Mouse (Mus musculus): ENCODE data around the gene Fgfr2. TPM values are rescaled to one million over a fixed set of nuclear protein-coding genes. Genes with fewer than 3 reads are reported as not detected.
A peak's percentile ranks its signal among the peaks of the same experiment; 100 is the strongest.
"Not testable (repeated sequence)": the region's sequence is repeated elsewhere in the genome, so short reads cannot be mapped to it uniquely, and the experiment has no call there.

Fgfr2 gene
- polyA plus RNA-seq, 1 experiment from 2014 or later = 11.2 TPM

DNA sequence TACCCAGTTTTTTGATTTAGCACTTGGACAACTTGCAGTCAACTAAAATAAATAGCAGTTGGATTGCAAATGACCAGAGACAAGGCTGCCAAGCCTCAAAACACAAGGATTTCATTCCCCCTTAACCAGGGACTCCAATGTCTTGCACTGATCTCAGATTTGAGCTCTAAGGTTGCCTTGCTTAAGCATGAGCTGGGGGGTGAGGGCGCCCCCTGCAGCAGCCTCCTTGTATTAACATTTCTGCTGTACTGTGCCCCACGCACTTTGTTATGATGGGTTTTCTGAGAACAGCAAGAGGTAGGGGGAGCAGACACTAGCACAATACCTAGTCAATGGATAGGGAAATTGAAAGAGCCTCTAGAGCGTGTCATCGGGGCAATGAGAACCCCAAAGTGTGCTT lies 615.8 kb downstream of the Fgfr2 start:
- DNase-seq (peak; percentile 42), ATAC-seq (no peak)
- TF ChIP-seq CTCF (IDR thresholded peaks at IDR 0.05; ENCODE audit: low read depth) = peak; percentile 67
- TF ChIP-seq EP300 (IDR thresholded peaks at IDR 0.05; ENCODE audit: low read depth) = no peak
- Histone ChIP-seq H3K27me3 (ENCODE audit: insufficient read depth, low read length) (no peaks in the 10 kb centered on the region), H3K4me1 (ENCODE audit: insufficient read depth) (no peaks in the 10 kb centered on the region), H3K4me3 (ENCODE audit: low read depth, low read length) (no peak overlapping the region), H3K4me2 (ENCODE audit: low read depth, low read length) (no peak overlapping the region), H3K27ac (ENCODE audit: low read depth) (no peak overlapping the region), H3K9ac (replicated peaks) (no peak overlapping the region), H3K9me3 (ENCODE audit: low read length) (no peaks in the 10 kb centered on the region), H3K36me3 (replicated peaks; ENCODE audit: insufficient read depth, low read length) (no peaks in the 10 kb centered on the region)
- WGBS (ENCODE audit: insufficient replicate concordance) = 43% methylated on average over 4 of the region's 4 CpGs

DNA sequence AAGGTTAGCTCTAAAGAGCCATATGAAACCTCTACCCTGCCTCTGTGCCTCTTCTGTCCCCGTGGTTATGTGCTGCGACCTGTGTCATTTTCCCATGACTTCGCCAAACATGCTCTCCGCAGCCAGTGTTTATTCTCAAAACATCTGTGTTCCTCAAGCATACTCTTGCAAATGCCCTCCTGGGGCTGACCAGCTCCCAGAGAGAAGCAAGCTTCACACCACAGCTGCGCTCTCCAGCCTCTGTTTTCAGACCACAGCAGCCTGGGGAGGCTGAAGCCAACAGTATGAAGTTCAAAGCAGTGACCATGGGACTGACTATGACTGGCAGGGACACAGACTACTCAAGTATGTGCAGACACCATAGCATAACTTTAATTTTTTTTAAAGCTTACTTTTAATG lies 616.9 kb downstream of the Fgfr2 start:
- no peaks in the 10 kb centered on the region for H3K27me3 ChIP-seq (ENCODE audit: insufficient read depth, low read length)
- H3K9ac ChIP-seq (replicated peaks) = no peak overlapping the region
- 54% methylated on average over 5 of the region's 5 CpGs for WGBS (ENCODE audit: insufficient replicate concordance)

GRCm38 (mm10) chr7:132502445-132502844 lies 620.7 kb downstream of the Fgfr2 start:
- ATAC-seq; H3K27me3 ChIP-seq (ENCODE audit: insufficient read depth, low read length); H3K36me3 ChIP-seq (replicated peaks; ENCODE audit: insufficient read depth, low read length); H3K4me2 ChIP-seq (ENCODE audit: low read depth, low read length); H3K4me1 ChIP-seq (ENCODE audit: insufficient read depth); H3K9me3 ChIP-seq (ENCODE audit: low read length); H3K4me3 ChIP-seq (ENCODE audit: low read depth, low read length); H3K27ac ChIP-seq (ENCODE audit: low read depth); H3K9ac ChIP-seq (replicated peaks); DNase-seq: not testable (repeated sequence)

More for the DNA sequence above, 616.9 kb downstream of the Fgfr2 start:
- no peak overlapping the region for H3K27ac ChIP-seq (ENCODE audit: low read depth)
- ATAC-seq (no peak), DNase-seq (no peak)
- H3K4me1 ChIP-seq (ENCODE audit: insufficient read depth) = no peaks in the 10 kb centered on the region
- TF ChIP-seq CTCF (IDR thresholded peaks at IDR 0.05; ENCODE audit: low read depth) = no peak
- H3K4me3 ChIP-seq (ENCODE audit: low read depth, low read length) = no peak overlapping the region
- H3K36me3 ChIP-seq (replicated peaks; ENCODE audit: insufficient read depth, low read length) = no peaks in the 10 kb centered on the region
- H3K9me3 ChIP-seq (ENCODE audit: low read length) = no peaks in the 10 kb centered on the region
- H3K4me2 ChIP-seq (ENCODE audit: low read depth, low read length) = no peak overlapping the region

DNA sequence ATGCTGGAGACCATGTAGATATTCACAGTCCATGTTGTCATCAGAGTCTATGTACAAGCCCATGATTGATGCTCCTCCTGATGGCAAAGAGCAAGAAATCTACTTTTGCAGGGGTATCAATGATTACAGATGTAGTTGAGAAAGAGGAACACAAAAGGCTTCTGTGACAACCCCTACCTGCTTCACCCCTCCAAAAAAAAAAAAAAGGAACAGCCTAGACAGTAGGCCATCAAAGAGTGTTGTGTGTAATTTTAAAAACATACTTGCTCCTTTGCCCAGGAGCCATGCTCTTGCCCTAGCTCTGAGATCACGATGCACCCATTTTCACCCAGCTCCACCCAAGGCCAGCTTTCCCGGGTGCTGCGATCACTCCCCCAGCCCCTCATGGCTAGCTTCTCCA lies 626.0 kb downstream of the Fgfr2 start:
- H3K4me3 ChIP-seq (ENCODE audit: low read depth, low read length) = no peak overlapping the region
- H3K27ac ChIP-seq (ENCODE audit: low read depth) = no peak overlapping the region
- H3K36me3 ChIP-seq (replicated peaks; ENCODE audit: insufficient read depth, low read length) = no peaks in the 10 kb centered on the region
- H3K9me3 ChIP-seq (ENCODE audit: low read length) = no peaks in the 10 kb centered on the region
- TF ChIP-seq CTCF (IDR thresholded peaks at IDR 0.05; ENCODE audit: low read depth) (no peak), EP300 (IDR thresholded peaks at IDR 0.05; ENCODE audit: low read depth) (no peak)
- no peak overlapping the region for H3K4me2 ChIP-seq (ENCODE audit: low read depth, low read length)
- 0 out of 2 replicates have a peak, but pooled peaks cover 6% of the 10 kb centered on the region for H3K27me3 ChIP-seq (ENCODE audit: insufficient read depth, low read length)
- DNase-seq (no peak), ATAC-seq (no peak)
- WGBS (ENCODE audit: insufficient replicate concordance) = 79% methylated on average over 3 of the region's 3 CpGs
- H3K9ac ChIP-seq (replicated peaks) = no peak overlapping the region
- H3K4me1 ChIP-seq (ENCODE audit: insufficient read depth) = peaks cover 19% of the 10 kb centered on the region

DNA sequence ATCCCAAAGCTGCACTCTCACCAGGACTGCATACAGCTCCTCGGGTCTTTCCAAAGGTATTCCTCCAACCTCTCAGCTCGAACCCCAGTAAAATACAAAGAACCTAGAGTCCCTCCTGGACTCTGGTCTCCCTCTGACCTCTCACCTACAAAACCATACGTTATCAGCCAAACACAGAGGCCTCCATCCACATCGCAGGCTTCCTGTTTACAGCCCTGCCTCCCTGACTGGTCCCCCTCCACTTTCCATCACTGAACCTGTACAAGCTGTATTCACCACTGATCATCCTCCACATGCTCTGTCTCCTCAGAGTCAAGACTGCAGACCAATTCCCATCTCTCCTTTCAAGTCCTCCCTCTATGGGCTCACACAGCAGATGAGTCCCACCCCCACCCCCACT lies 628.9 kb downstream of the Fgfr2 start:
- no peak for DNase-seq

GRCm38 (mm10) chr7:132493632-132494031 lies 629.5 kb downstream of the Fgfr2 start:
- H3K4me3 ChIP-seq (ENCODE audit: low read depth, low read length) = no peak overlapping the region

More for the DNA sequence above, 628.9 kb downstream of the Fgfr2 start:
- Histone ChIP-seq H3K4me2 (ENCODE audit: low read depth, low read length) (peak overlapping the region; percentile 24; the same call in 1 of the 2 replicates), H3K27me3 (ENCODE audit: insufficient read depth, low read length) (0 out of 2 replicates have a peak, but pooled peaks cover 4% of the 10 kb centered on the region), H3K27ac (ENCODE audit: low read depth) (no peak overlapping the region), H3K9me3 (ENCODE audit: low read length) (no peaks in the 10 kb centered on the region), H3K36me3 (replicated peaks; ENCODE audit: insufficient read depth, low read length) (no peaks in the 10 kb centered on the region), H3K4me1 (ENCODE audit: insufficient read depth) (peaks cover 19% of the 10 kb centered on the region), H3K9ac (replicated peaks) (no peak overlapping the region), H3K4me3 (ENCODE audit: low read depth, low read length) (no peak overlapping the region)
- 13% methylated on average over 4 of the region's 4 CpGs for WGBS (ENCODE audit: insufficient replicate concordance)
- ATAC-seq = peak; percentile 81
- TF ChIP-seq CTCF (IDR thresholded peaks at IDR 0.05; ENCODE audit: low read depth) (no peak), EP300 (IDR thresholded peaks at IDR 0.05; ENCODE audit: low read depth) (peak; percentile 59)

DNA sequence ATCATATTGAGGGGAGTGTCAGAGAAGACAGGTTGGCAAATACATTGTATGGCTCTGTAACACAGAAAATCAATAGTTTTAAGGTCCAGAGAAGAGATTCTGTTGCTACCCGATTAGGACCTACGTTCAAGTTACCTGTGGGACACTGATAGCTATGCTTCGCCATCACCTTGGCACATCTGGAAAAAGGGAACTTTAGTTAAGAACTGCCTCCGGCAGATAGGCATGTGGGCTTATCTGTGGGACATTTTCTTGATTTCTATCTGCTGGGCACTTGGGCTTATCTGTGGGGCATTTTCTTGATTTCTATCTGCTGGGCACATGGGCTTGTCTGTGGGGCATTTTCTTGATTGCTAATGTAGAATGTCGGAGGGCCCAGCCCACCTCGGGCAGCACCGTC lies 631.2 kb downstream of the Fgfr2 start:
- DNase-seq (no peak), ATAC-seq (no peak)
- H3K4me3 ChIP-seq (ENCODE audit: low read depth, low read length) = no peak overlapping the region
- no peak for TF ChIP-seq CTCF (IDR thresholded peaks at IDR 0.05; ENCODE audit: low read depth)
- peak; percentile 84 for TF ChIP-seq EP300 (IDR thresholded peaks at IDR 0.05; ENCODE audit: low read depth)
- no peak overlapping the region for H3K4me2 ChIP-seq (ENCODE audit: low read depth, low read length)
- peaks cover 19% of the 10 kb centered on the region for H3K4me1 ChIP-seq (ENCODE audit: insufficient read depth)
- no peak overlapping the region for H3K27ac ChIP-seq (ENCODE audit: low read depth)
- no peaks in the 10 kb centered on the region for H3K36me3 ChIP-seq (replicated peaks; ENCODE audit: insufficient read depth, low read length)
- WGBS (ENCODE audit: insufficient replicate concordance) = 66% methylated on average over 7 of the region's 7 CpGs
- H3K9ac ChIP-seq (replicated peaks) = no peak overlapping the region
- H3K27me3 ChIP-seq (ENCODE audit: insufficient read depth, low read length) = no peaks in the 10 kb centered on the region
- no peaks in the 10 kb centered on the region for H3K9me3 ChIP-seq (ENCODE audit: low read length)

More at GRCm38 (mm10) chr7:132493632-132494031, 629.5 kb downstream of the Fgfr2 start:
- H3K4me2 ChIP-seq (ENCODE audit: low read depth, low read length) = peak overlapping the region; percentile 24; the same call in 1 of the 2 replicates
- TF ChIP-seq CTCF (IDR thresholded peaks at IDR 0.05; ENCODE audit: low read depth) = no peak
- peak; percentile 93 for TF ChIP-seq EP300 (IDR thresholded peaks at IDR 0.05; ENCODE audit: low read depth)
- no peaks in the 10 kb centered on the region for H3K36me3 ChIP-seq (replicated peaks; ENCODE audit: insufficient read depth, low read length)
- no peaks in the 10 kb centered on the region for H3K9me3 ChIP-seq (ENCODE audit: low read length)
- H3K27ac ChIP-seq (ENCODE audit: low read depth) = peak overlapping the region; percentile 50; the same call in 1 of the 2 replicates
- DNase-seq (peak; percentile 22), ATAC-seq (peak; percentile 90)
- H3K9ac ChIP-seq (replicated peaks) = no peak overlapping the region
- H3K27me3 ChIP-seq (ENCODE audit: insufficient read depth, low read length) = 0 out of 2 replicates have a peak, but pooled peaks cover 4% of the 10 kb centered on the region
- WGBS (ENCODE audit: insufficient replicate concordance) = 38% methylated on average over 3 of the region's 3 CpGs
- peaks cover 19% of the 10 kb centered on the region for H3K4me1 ChIP-seq (ENCODE audit: insufficient read depth)

All from liver, postnatal 0 days (tissue).